Mouse (Mus musculus) MEL (cell line): Measurements from ENCODE around the gene Mylip.

Experiments
- CTCF ChIP-seq, 3 experiments: IDR thresholded peaks in 2 of 3; conservative IDR thresholded peaks in 1 of 3; 2 replicates each; pipeline ENCODE4 v1.5.1; 2011 to 2012; ENCODE audit warnings: low read length in 3 of 3, low read depth in 2 of 3, mild to moderate bottlenecking in 2 of 3, improper control_type of control experiment in 1 of 3, inconsistent platforms in 1 of 3, mixed read lengths in 1 of 3, moderate library complexity in 1 of 3; ENCODE audit not compliant: control insufficient read depth in 1 of 3, insufficient read depth in 1 of 3, poor library complexity in 1 of 3, severe bottlenecking in 1 of 3
- ELF1 ChIP-seq: IDR thresholded peaks from 2 replicates; pipeline ENCODE4 v1.6.1; 2014; ENCODE audit warnings: low read depth, mild to moderate bottlenecking, inconsistent platforms, low read length, improper control_type of control experiment, moderate library complexity
- EP300 ChIP-seq, 2 experiments: IDR thresholded peaks; 2 replicates each; pipeline ENCODE4 v1.6.1; 2011; ENCODE audit warnings: improper control_type of control experiment in 2 of 2, low read length in 2 of 2, low read depth in 1 of 2, mild to moderate bottlenecking in 1 of 2
- GATA1 ChIP-seq: IDR thresholded peaks from 2 replicates; pipeline ENCODE4 v1.6.1; 2011; ENCODE audit warnings: low read depth, low read length, improper control_type of control experiment
- HCFC1 ChIP-seq: IDR thresholded peaks from 2 replicates; pipeline ENCODE4 v1.6.1; 2012; ENCODE audit warnings: low read depth, mild to moderate bottlenecking, inconsistent platforms, low read length, improper control_type of control experiment, moderate library complexity
- POLR2A ChIP-seq, 2 experiments: IDR thresholded peaks; 2 replicates each; pipeline ENCODE4 v1.6.1; 2011 to 2012; ENCODE audit warnings: low read length in 2 of 2, mild to moderate bottlenecking in 2 of 2, control low read depth in 1 of 2, improper control_type of control experiment in 1 of 2, low read depth in 1 of 2, moderate library complexity in 1 of 2; ENCODE audit not compliant: control insufficient read depth in 1 of 2, insufficient read depth in 1 of 2, poor library complexity in 1 of 2
- SIN3A ChIP-seq: IDR thresholded peaks from 2 replicates; pipeline ENCODE4 v1.6.1; 2012; ENCODE audit warnings: low read length, improper control_type of control experiment, inconsistent platforms
- TAL1 ChIP-seq: IDR thresholded peaks from 2 replicates; pipeline ENCODE4 v1.6.1; 2012; ENCODE audit warnings: mild to moderate bottlenecking, inconsistent platforms, low read length, moderate library complexity, mixed read lengths

- TF ChIP-seq CTCF (IDR thresholded peaks at IDR 0.05 in 2 of 3, conservative IDR thresholded peaks at IDR 0.05 in 1 of 3; ENCODE audit: control insufficient read depth in 1 of 3, insufficient read depth in 1 of 3, low read depth in 2 of 3, low read length in 3 of 3, poor library complexity in 1 of 3, severe bottlenecking in 1 of 3), result no peak
- peak; percentile 35 to 41; a peak in 2 of 4 replicates for TF ChIP-seq EP300 (IDR thresholded peaks at IDR 0.05; ENCODE audit: low read depth in 1 of 2, low read length in 2 of 2)
- TF ChIP-seq TAL1, result no peak
- no peak for TF ChIP-seq POLR2A (IDR thresholded peaks at IDR 0.05; ENCODE audit: control insufficient read depth in 1 of 2, insufficient read depth in 1 of 2, low read depth in 1 of 2, low read length in 2 of 2, poor library complexity in 1 of 2)
- no peak for TF ChIP-seq HCFC1
- no peak for TF ChIP-seq SIN3A
- TF ChIP-seq ELF1, result no peak
- TF ChIP-seq GATA1, result no peak
Observed at GRCm38 (mm10) chr13:45410936-45411335, 21.4 kb downstream of the Mylip start.
